Mouse (Mus musculus) MEL (cell line): ENCODE data around the gene Tmc1. TPM values are rescaled to one million over a fixed set of nuclear protein-coding genes. Genes with fewer than 3 reads are reported as not detected.
A peak's percentile ranks its signal among the peaks of the same experiment; 100 is the strongest.

ENCODE experiments used
- DNase-seq: peaks from one replicate; pipeline ENCODE4 v3.0.0; 2011; ENCODE audit warnings: low read depth, low spot score
- H3K27ac ChIP-seq: 2 replicates; pipeline ENCODE4 v1.5.1; 2012; ENCODE audit warnings: low read depth, mild to moderate bottlenecking, control low read depth, low read length, moderate library complexity; ENCODE audit not compliant: control insufficient read depth
- H3K27me3 ChIP-seq, 2 experiments: fragments of 150-350 bp in 1 of 2; sonication (generic) in 1 of 2; 2 replicates each; pipeline ENCODE4 v1.6.1; 2012; ENCODE audit warnings: low read length in 2 of 2, mild to moderate bottlenecking in 2 of 2, improper control_type of control experiment in 1 of 2, moderate library complexity in 1 of 2; ENCODE audit not compliant: insufficient read depth in 2 of 2, control insufficient read depth in 1 of 2
- H3K36me3 ChIP-seq, 2 experiments: 2 replicates each; pipeline ENCODE4 v1.6.1; 2012 to 2014; ENCODE audit warnings: low read length in 2 of 2, improper control_type of control experiment in 1 of 2, inconsistent platforms in 1 of 2, mild to moderate bottlenecking in 1 of 2; ENCODE audit not compliant: insufficient read depth in 2 of 2, control insufficient read depth in 1 of 2
- H3K4me1 ChIP-seq, 2 experiments: fragments of 150-350 bp in 1 of 2; sonication (generic) in 1 of 2; 2 replicates each; pipeline ENCODE4 v1.6.1; 2012; ENCODE audit warnings: low read length in 2 of 2, improper control_type of control experiment in 1 of 2, mild to moderate bottlenecking in 1 of 2; ENCODE audit not compliant: insufficient read depth in 2 of 2, control insufficient read depth in 1 of 2
- H3K4me3 ChIP-seq, 2 experiments: fragments of 150-350 bp in 1 of 2; sonication (generic) in 1 of 2; 2 replicates each; pipeline ENCODE4 v1.5.1; 2012; ENCODE audit warnings: low read depth in 2 of 2, low read length in 2 of 2, mild to moderate bottlenecking in 2 of 2, moderate library complexity in 2 of 2, control low read depth in 1 of 2, improper control_type of control experiment in 1 of 2; ENCODE audit not compliant: control insufficient read depth in 1 of 2, insufficient read depth in 1 of 2
- H3K79me2 ChIP-seq: 2 replicates; pipeline ENCODE4 v1.6.1; 2012; ENCODE audit warnings: mild to moderate bottlenecking, low read length, moderate library complexity; ENCODE audit not compliant: control insufficient read depth, poor library complexity, insufficient read depth
- H3K9ac ChIP-seq: 2 replicates; pipeline ENCODE4 v1.6.1; 2012; ENCODE audit warnings: low read depth, mild to moderate bottlenecking, control low read depth, low read length, moderate library complexity; ENCODE audit not compliant: control insufficient read depth, poor library complexity, severe bottlenecking
- H3K9me3 ChIP-seq: fragments of 150-350 bp; sonication (generic); replicated peaks from 2 replicates; pipeline ENCODE4 v1.6.1; 2012; ENCODE audit warnings: mild to moderate bottlenecking, low read length, improper control_type of control experiment, moderate library complexity; ENCODE audit not compliant: insufficient read depth
- BHLHE40 ChIP-seq: IDR thresholded peaks from 2 replicates; pipeline ENCODE4 v1.6.1; 2012; ENCODE audit warnings: low read depth, mild to moderate bottlenecking, inconsistent platforms, low read length, improper control_type of control experiment, borderline replicate concordance
- CHD1 ChIP-seq: IDR thresholded peaks from 2 replicates; pipeline ENCODE4 v1.6.1; 2012; ENCODE audit warnings: low read depth, mild to moderate bottlenecking, inconsistent platforms, low read length, improper control_type of control experiment
- E2F4 ChIP-seq: IDR thresholded peaks from 2 replicates; pipeline ENCODE4 v1.6.1; 2011; ENCODE audit warnings: low read depth, low read length, improper control_type of control experiment, borderline replicate concordance
- ELF1 ChIP-seq: IDR thresholded peaks from 2 replicates; pipeline ENCODE4 v1.6.1; 2014; ENCODE audit warnings: low read depth, mild to moderate bottlenecking, inconsistent platforms, low read length, improper control_type of control experiment, moderate library complexity
- EP300 ChIP-seq, 2 experiments: IDR thresholded peaks; 2 replicates each; pipeline ENCODE4 v1.6.1; 2011; ENCODE audit warnings: improper control_type of control experiment in 2 of 2, low read length in 2 of 2, low read depth in 1 of 2, mild to moderate bottlenecking in 1 of 2
- HCFC1 ChIP-seq: IDR thresholded peaks from 2 replicates; pipeline ENCODE4 v1.6.1; 2012; ENCODE audit warnings: low read depth, mild to moderate bottlenecking, inconsistent platforms, low read length, improper control_type of control experiment, moderate library complexity
- KAT2A ChIP-seq: conservative IDR thresholded peaks from 2 replicates; pipeline ENCODE4 v1.6.1; 2012; ENCODE audit warnings: low read depth, low read length, improper control_type of control experiment, inconsistent platforms
- MAFK ChIP-seq: IDR thresholded peaks from 2 replicates; pipeline ENCODE4 v1.6.1; 2011; ENCODE audit warnings: low read depth, mild to moderate bottlenecking, low read length, improper control_type of control experiment, borderline replicate concordance
- MAX ChIP-seq: IDR thresholded peaks from 2 replicates; pipeline ENCODE4 v1.6.1; 2011; ENCODE audit warnings: low read length, improper control_type of control experiment
- MAZ ChIP-seq: IDR thresholded peaks from 2 replicates; pipeline ENCODE4 v1.6.1; 2012; ENCODE audit warnings: low read depth, mild to moderate bottlenecking, inconsistent platforms, low read length, improper control_type of control experiment
- MEF2A ChIP-seq: IDR thresholded peaks from 2 replicates; pipeline ENCODE4 v1.6.1; 2014; ENCODE audit warnings: low read depth, mild to moderate bottlenecking, inconsistent platforms, low read length, improper control_type of control experiment; ENCODE audit not compliant: poor library complexity, insufficient replicate concordance, severe bottlenecking; ENCODE audit errors: extremely low read depth
- MYB ChIP-seq: IDR thresholded peaks from 2 replicates; pipeline ENCODE4 v1.6.1; 2011; ENCODE audit warnings: mild to moderate bottlenecking, low read depth, low read length, improper control_type of control experiment
- MYC ChIP-seq: IDR thresholded peaks from 2 replicates; pipeline ENCODE4 v1.6.1; 2011; ENCODE audit warnings: low read depth, mild to moderate bottlenecking, low read length, improper control_type of control experiment, moderate library complexity
- NELFE ChIP-seq: IDR thresholded peaks from 2 replicates; pipeline ENCODE4 v1.6.1; 2011; ENCODE audit warnings: low read depth, low read length, improper control_type of control experiment
- POLR2AphosphoS5 ChIP-seq: IDR thresholded peaks from 2 replicates; pipeline ENCODE4 v1.6.1; 2012; ENCODE audit warnings: low read depth, borderline replicate concordance, mild to moderate bottlenecking, inconsistent platforms, low read length, moderate library complexity, mixed read lengths
- RAD21 ChIP-seq: IDR thresholded peaks from 2 replicates; pipeline ENCODE4 v1.6.1; 2011; ENCODE audit warnings: mild to moderate bottlenecking, low read depth, low read length, improper control_type of control experiment
- RCOR1 ChIP-seq: IDR thresholded peaks from 2 replicates; pipeline ENCODE4 v1.6.1; 2012; ENCODE audit warnings: low read depth, mild to moderate bottlenecking, inconsistent platforms, low read length, improper control_type of control experiment
- SIN3A ChIP-seq: IDR thresholded peaks from 2 replicates; pipeline ENCODE4 v1.6.1; 2012; ENCODE audit warnings: low read length, improper control_type of control experiment, inconsistent platforms
- TAL1 ChIP-seq: IDR thresholded peaks from 2 replicates; pipeline ENCODE4 v1.6.1; 2012; ENCODE audit warnings: mild to moderate bottlenecking, inconsistent platforms, low read length, moderate library complexity, mixed read lengths
- TBP ChIP-seq: IDR thresholded peaks from 2 replicates; pipeline ENCODE4 v1.8.0; 2011; ENCODE audit warnings: low read depth, low read length, improper control_type of control experiment
- TCF12 ChIP-seq: IDR thresholded peaks from 2 replicates; pipeline ENCODE4 v1.6.1; 2014; ENCODE audit warnings: low read depth, mild to moderate bottlenecking, inconsistent platforms, low read length, improper control_type of control experiment, moderate library complexity
- UBTF ChIP-seq: IDR thresholded peaks from 2 replicates; pipeline ENCODE4 v1.6.1; 2012; ENCODE audit warnings: low read depth, mild to moderate bottlenecking, inconsistent platforms, low read length, improper control_type of control experiment, moderate library complexity, borderline replicate concordance; ENCODE audit not compliant: insufficient read depth
- USF1 ChIP-seq: IDR thresholded peaks from 2 replicates; pipeline ENCODE4 v1.6.1; 2014; ENCODE audit warnings: low read depth, mild to moderate bottlenecking, inconsistent platforms, low read length, improper control_type of control experiment, moderate library complexity
- USF2 ChIP-seq, 2 experiments: IDR thresholded peaks; 2 replicates each; pipeline ENCODE4 v1.6.1; 2011 to 2012; ENCODE audit warnings: improper control_type of control experiment in 2 of 2, low read length in 2 of 2, borderline replicate concordance in 1 of 2, inconsistent platforms in 1 of 2, low read depth in 1 of 2, mild to moderate bottlenecking in 1 of 2; ENCODE audit not compliant: insufficient read depth in 1 of 2
- ZMIZ1 ChIP-seq: IDR thresholded peaks from 2 replicates; pipeline ENCODE4 v1.6.1; 2012; ENCODE audit warnings: low read depth, mild to moderate bottlenecking, inconsistent platforms, low read length, improper control_type of control experiment, moderate library complexity
- ZNF384 ChIP-seq: IDR thresholded peaks from 2 replicates; pipeline ENCODE4 v1.6.1; 2012; ENCODE audit warnings: low read depth, mild to moderate bottlenecking, inconsistent platforms, low read length, improper control_type of control experiment
- polyA plus RNA-seq, 2 experiments: library from polyadenylated mRNA; stranded (reverse) in 1 of 2; unstranded in 1 of 2; fragments of >175 nt in 1 of 2; fragments of >200 nt in 1 of 2; gene quantifications; 2 replicates each; pipeline versions ENCODE4 v1.2.1 to v1.2.4; 2012; ENCODE audit warnings: low replicate concordance in 2 of 2, low read depth in 1 of 2; ENCODE audit not compliant: insufficient read length in 2 of 2, insufficient read depth in 1 of 2, missing spikeins in 1 of 2
- total RNA-seq: library from RNA; depleted of rRNA; stranded (reverse); fragments of 300-350 nt; gene quantifications from 2 replicates; pipeline ENCODE4 v1.2.3, GENCODE M21; 2012

Tmc1 gene
- total and polyA plus RNA-seq, 3 experiments = not detected

GRCm38 (mm10) chr19:20910356-20910755 is 43.6 kb downstream of the Tmc1 start:
- no peak for TF ChIP-seq MAX
- H3K9ac ChIP-seq = no peak overlapping the region
- H3K27ac ChIP-seq = no peak overlapping the region
- no peaks in the 10 kb centered on the region for H3K4me1 ChIP-seq
- DNase-seq = no peak
- no peaks in the 10 kb centered on the region for H3K79me2 ChIP-seq
- no peak overlapping the region for H3K4me3 ChIP-seq
- no peaks in the 10 kb centered on the region; a peak in 1 of 4 replicates for H3K27me3 ChIP-seq
- no peaks in the 10 kb centered on the region for H3K36me3 ChIP-seq
- no peaks in the 10 kb centered on the region for H3K9me3 ChIP-seq

- no peaks in the 10 kb centered on the region for H3K79me2 ChIP-seq
- H3K27ac ChIP-seq = no peak overlapping the region
- H3K36me3 ChIP-seq = peaks cover 0 to 2% of the 10 kb centered on the region in 2 experiments; a peak in 1 of 4 replicates
- 0 out of 4 replicates have a peak, but pooled peaks cover 0 to under 1% of the 10 kb centered on the region in 2 experiments for H3K4me1 ChIP-seq
- H3K9ac ChIP-seq = no peak overlapping the region
- DNase-seq = peak; percentile 16
- H3K27me3 ChIP-seq = no peaks in the 10 kb centered on the region
- no peak overlapping the region for H3K4me3 ChIP-seq
- no peaks in the 10 kb centered on the region for H3K9me3 ChIP-seq
- TF ChIP-seq ZMIZ1 (no peak), E2F4 (no peak), UBTF (no peak), USF2 (IDR thresholded peaks at IDR 0.05; ENCODE audit: borderline replicate concordance in 1 of 2, insufficient read depth in 1 of 2, low read depth in 1 of 2, low read length in 2 of 2) (no peak), USF1 (no peak), BHLHE40 (no peak), TAL1 (no peak), MYC (no peak), TBP (no peak), ELF1 (no peak), HCFC1 (no peak), KAT2A (no peak), CHD1 (no peak), RAD21 (no peak)
These were observed 72.8 kb downstream of the Tmc1 start for GRCm38 (mm10) chr19:20881205-20881604.

GRCm38 (mm10) chr19:20875881-20876280 is 78.1 kb downstream of the Tmc1 start:
- Histone ChIP-seq H3K36me3 (peaks cover 0 to 6% of the 10 kb centered on the region in 2 experiments; a peak in 1 of 4 replicates), H3K79me2 (no peaks in the 10 kb centered on the region), H3K4me1 (peaks cover 0 to 6% of the 10 kb centered on the region in 2 experiments; a peak in 3 of 4 replicates), H3K4me3 (no peak overlapping the region), H3K9ac (no peak overlapping the region), H3K9me3 (no peaks in the 10 kb centered on the region), H3K27ac (no peak overlapping the region), H3K27me3 (no peaks in the 10 kb centered on the region)
- DNase-seq = peak; percentile 56
- 0 out of 2 replicates have a peak, but pooled peaks have one; percentile 27 for TF ChIP-seq SIN3A
- TF ChIP-seq ZMIZ1 = no peak
- peak; percentile 63 to 81 for TF ChIP-seq EP300 (IDR thresholded peaks at IDR 0.05; ENCODE audit: low read depth in 1 of 2, low read length in 2 of 2)
- no peak for TF ChIP-seq ZNF384
- peak; percentile 50; the same call in 1 of the 2 replicates for TF ChIP-seq RCOR1
- TF ChIP-seq MYB = peak; percentile 72
- TF ChIP-seq TCF12 = peak; percentile 46; the same call in 1 of the 2 replicates
- TF ChIP-seq ELF1 = no peak
- no peak for TF ChIP-seq MAZ
- no peak for TF ChIP-seq TBP
- no peak for TF ChIP-seq MAFK
- no peak for TF ChIP-seq MEF2A
- TF ChIP-seq POLR2AphosphoS5 = no peak
- no peak for TF ChIP-seq NELFE
